Mouse (Mus musculus) liver, embryonic 14 days (tissue): Measurements from ENCODE around the gene Nwd2. TPM values are rescaled to one million over a fixed set of nuclear protein-coding genes. Genes with fewer than 3 reads are reported as not detected.

Experiments used
- polyA plus RNA-seq: library from polyadenylated mRNA; depleted of rRNA; stranded (reverse); fragments of >200 nt; gene quantifications from 2 replicates; pipeline ENCODE4 v1.2.3, GENCODE M21; 2012; rRNA removed

Nwd2 gene
- polyA plus RNA-seq: 0.01 TPM in 2 replicates

GRCm38 (mm10) chr5:63649070-63649532 is at the start of gene Nwd2:
Nwd2 (plus strand) TSS chr5:63649102.

GRCm38 (mm10) chr5:63811819-63812508 is 163.1 kb downstream of the Nwd2 start, which contains the start of gene 0610040J01Rik:
0610040J01Rik (plus strand) TSS chr5:63812363.

Other genes starting within 250 kb of the Nwd2 start
- gene 0610040J01Rik, start 163.3 kb downstream of the Nwd2 start, polyA plus RNA-seq: 5.5 and 6.5 TPM in 2 replicates